Mouse (Mus musculus) neural tube, embryonic 15.5 days (tissue): ENCODE results near the gene Sytl5. TPM values are rescaled to one million over a fixed set of nuclear protein-coding genes. Genes with fewer than 3 reads are reported as not detected.

Experiments used
- ATAC-seq: fragments of 200-750 bp; cut with Nextera tagmentation; 2 replicates; pipeline ENCODE4 v1.8.0; 2017; ENCODE audit warnings: mild to moderate bottlenecking, moderate TSS enrichment, moderate library complexity; ENCODE audit not compliant: low FRiP score
- H3K27ac ChIP-seq: fragments of 300-500 bp; sonication (generic); replicated peaks from 2 replicates; pipeline ENCODE4 v1.5.1; 2015; ENCODE audit warnings: mild to moderate bottlenecking, inconsistent platforms
- H3K27me3 ChIP-seq: fragments of 300-500 bp; sonication (generic); replicated peaks from 2 replicates; pipeline ENCODE4 v1.6.1; 2015; ENCODE audit warnings: inconsistent platforms
- H3K36me3 ChIP-seq: fragments of 300-500 bp; sonication (generic); 2 replicates; pipeline ENCODE4 v1.6.1; 2015; ENCODE audit warnings: inconsistent platforms
- H3K4me1 ChIP-seq: fragments of 300-500 bp; sonication (generic); 2 replicates; pipeline ENCODE4 v1.6.1; 2015; ENCODE audit warnings: inconsistent platforms
- H3K4me2 ChIP-seq: fragments of 300-500 bp; sonication (generic); 2 replicates; pipeline ENCODE4 v1.6.1; 2015; ENCODE audit warnings: inconsistent platforms, mild to moderate bottlenecking, moderate library complexity
- H3K4me3 ChIP-seq: fragments of 300-500 bp; sonication (generic); replicated peaks from 2 replicates; pipeline ENCODE4 v1.5.1; 2015; ENCODE audit warnings: mild to moderate bottlenecking, inconsistent platforms
- H3K9ac ChIP-seq: fragments of 300-500 bp; sonication (generic); replicated peaks from 2 replicates; pipeline ENCODE4 v1.6.1; 2015; ENCODE audit warnings: mild to moderate bottlenecking, inconsistent platforms
- H3K9me3 ChIP-seq: fragments of 300-500 bp; sonication (generic); replicated peaks from 2 replicates; pipeline ENCODE4 v1.6.1; 2016; ENCODE audit warnings: inconsistent platforms
- polyA plus RNA-seq: library from polyadenylated mRNA; unstranded; fragments of >200 nt; fragmentation: Nextera tagmentation; extraction: Ambion mirVana; gene quantifications from 2 replicates; pipeline ENCODE4 v1.2.1, GENCODE M21; 2015

Sytl5 gene
- polyA plus RNA-seq, 1 experiment from 2014 or later = 0.72 TPM

- no peak overlapping the region for H3K4me3 ChIP-seq
- H3K27ac ChIP-seq = no peak overlapping the region
- no peak overlapping the region for H3K4me2 ChIP-seq
- no peaks in the 10 kb centered on the region for H3K27me3 ChIP-seq
- H3K9ac ChIP-seq = no peak overlapping the region
- no peak for ATAC-seq
- H3K36me3 ChIP-seq = no peaks in the 10 kb centered on the region
- H3K9me3 ChIP-seq = no peaks in the 10 kb centered on the region
- H3K4me1 ChIP-seq = no peaks in the 10 kb centered on the region
These were observed 149.2 kb downstream of the Sytl5 start for GRCm38 (mm10) chrX:10034666-10035065.

Other genes starting within 250 kb of the Sytl5 start
- 51.9 and 57.8 TPM in 2 replicates for gene Dynlt3, start 222.6 kb upstream of the Sytl5 start, polyA plus RNA-seq
- gene Hypm, start 38.7 kb upstream of the Sytl5 start, polyA plus RNA-seq = not detected in 2 replicates
- not detected in 2 replicates for gene H2al3, start 35.9 kb upstream of the Sytl5 start, polyA plus RNA-seq
- 6.5 and 9.5 TPM in 2 replicates for gene Srpx, start 232.1 kb downstream of the Sytl5 start, polyA plus RNA-seq